Mouse (Mus musculus) ES-Bruce4 (cell line): ENCODE results near the gene Sel1l.

ENCODE experiments used
- CTCF ChIP-seq: IDR thresholded peaks from one replicate; pipeline ENCODE4 v1.8.1; 2011; ENCODE audit warnings: low read depth, low read length
- EP300 ChIP-seq: IDR thresholded peaks from 2 replicates; pipeline ENCODE4 v1.6.1; 2011; ENCODE audit warnings: low read depth, low read length; ENCODE audit not compliant: insufficient read depth
- POLR2A ChIP-seq: IDR thresholded peaks from one replicate; pipeline ENCODE4 v1.8.1; 2011; ENCODE audit warnings: low read length; ENCODE audit not compliant: insufficient read depth

DNA sequence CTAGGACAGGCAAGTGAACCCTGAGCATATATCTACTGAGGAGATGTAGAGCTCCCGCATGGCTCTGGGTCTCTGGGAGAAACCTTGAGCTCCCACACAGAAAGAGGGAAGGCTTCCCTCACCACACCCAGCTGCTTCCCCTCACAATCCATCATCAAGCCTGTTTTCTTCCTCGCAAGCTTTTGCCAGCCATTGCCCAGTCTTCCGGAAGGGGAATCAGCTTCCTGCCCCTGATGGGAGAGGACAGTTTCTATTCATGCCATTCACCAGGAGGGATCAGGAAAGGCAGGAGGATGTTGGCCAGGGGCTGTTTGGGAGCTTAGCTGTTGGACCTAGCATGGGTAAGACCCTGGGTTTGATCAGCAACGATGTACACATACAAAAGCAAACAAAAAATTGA is 52.2 kb downstream of the Sel1l start:
- TF ChIP-seq POLR2A, result no peak
- no peak for TF ChIP-seq EP300
- no peak for TF ChIP-seq CTCF
